Mouse (Mus musculus): ENCODE data around the gene Steap1. TPM values are rescaled to one million over a fixed set of nuclear protein-coding genes. Genes with fewer than 3 reads are reported as not detected.

Steap1 gene
- polyA plus RNA-seq, 1 experiment = not detected

DNA sequence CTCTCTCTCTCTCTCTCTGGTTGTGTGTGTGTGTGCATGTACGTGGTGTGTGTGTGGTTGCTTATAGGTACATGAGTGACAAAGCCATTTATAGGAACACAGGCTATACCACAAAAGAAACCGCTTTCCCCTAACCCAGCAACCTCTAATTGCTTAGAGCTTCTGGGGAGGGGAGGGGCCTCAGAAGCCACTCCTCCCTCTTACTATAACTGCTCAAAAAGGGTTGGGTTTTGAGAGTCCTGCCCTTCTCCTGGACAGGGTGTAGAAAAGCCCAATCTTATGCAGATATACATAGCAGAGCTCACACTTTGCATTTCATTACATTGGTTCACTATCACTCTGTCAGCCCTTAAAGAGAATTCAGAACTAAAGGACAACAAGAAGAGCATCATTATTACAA, 48.7 kb downstream of the Steap1 start:
- no peak overlapping the region for H3K4me3 ChIP-seq (ENCODE audit: extremely low read depth, insufficient read depth, insufficient read length)
- no peaks in the 10 kb centered on the region for H3K4me1 ChIP-seq (ENCODE audit: control insufficient read depth, insufficient read depth, insufficient read length)
- H3K36me3 ChIP-seq (ENCODE audit: control insufficient read depth, insufficient read depth, low read length) = no peaks in the 10 kb centered on the region
- TF ChIP-seq CTCF (IDR thresholded peaks at IDR 0.05; ENCODE audit: extremely low read depth, insufficient read depth, insufficient read length, insufficient replicate concordance) = no peak
- no peak for TF ChIP-seq POLR2A (IDR thresholded peaks at IDR 0.05; ENCODE audit: low read depth, low read length)
- WGBS = 50% methylated on average over 2 of the region's 2 CpGs
- H3K27ac ChIP-seq (ENCODE audit: insufficient read depth, low read length) = no peak overlapping the region
- no peak for DNase-seq (ENCODE audit: low read depth in 1 of 2, low spot score in 2 of 2)
- H3K27me3 ChIP-seq (ENCODE audit: control insufficient read depth, insufficient read depth, low read length) = no peaks in the 10 kb centered on the region

DNA sequence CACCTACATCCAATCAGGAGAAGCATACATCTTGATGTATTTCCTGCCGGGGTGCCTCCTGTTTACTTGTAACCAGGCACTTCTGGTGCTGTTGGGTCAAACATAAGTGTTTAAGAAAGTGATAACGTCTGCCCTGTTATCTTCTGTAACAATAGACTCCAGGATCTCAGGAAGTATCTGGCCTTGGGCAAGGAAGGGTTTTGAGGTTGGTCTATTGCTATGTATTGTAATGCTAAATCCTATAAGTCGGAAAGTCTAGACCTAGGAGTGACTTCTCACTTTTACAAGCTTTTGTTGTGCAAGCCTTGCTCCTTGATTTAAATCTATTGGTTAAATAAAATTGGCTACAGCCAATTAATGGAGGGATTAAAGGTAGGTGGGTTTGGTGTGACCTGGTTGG, 50.3 kb downstream of the Steap1 start:
- TF ChIP-seq POLR2A (IDR thresholded peaks at IDR 0.05; ENCODE audit: low read depth, low read length) = no peak
- no peak for TF ChIP-seq CTCF (IDR thresholded peaks at IDR 0.05; ENCODE audit: extremely low read depth, insufficient read depth, insufficient read length, insufficient replicate concordance)
- H3K36me3 ChIP-seq (ENCODE audit: control insufficient read depth, insufficient read depth, low read length) = no peaks in the 10 kb centered on the region
- H3K27me3 ChIP-seq (ENCODE audit: control insufficient read depth, insufficient read depth, low read length) = peaks cover 5% of the 10 kb centered on the region; the same call in 1 of the 2 replicates
- DNase-seq (ENCODE audit: low read depth in 1 of 2, low spot score in 2 of 2) = no peak
- H3K4me1 ChIP-seq (ENCODE audit: control insufficient read depth, insufficient read depth, insufficient read length) = no peaks in the 10 kb centered on the region
- H3K4me3 ChIP-seq (ENCODE audit: extremely low read depth, insufficient read depth, insufficient read length) = no peak overlapping the region
- WGBS = 57% methylated on average over 3 of the region's 3 CpGs
- H3K27ac ChIP-seq (ENCODE audit: insufficient read depth, low read length) = no peak overlapping the region

DNA sequence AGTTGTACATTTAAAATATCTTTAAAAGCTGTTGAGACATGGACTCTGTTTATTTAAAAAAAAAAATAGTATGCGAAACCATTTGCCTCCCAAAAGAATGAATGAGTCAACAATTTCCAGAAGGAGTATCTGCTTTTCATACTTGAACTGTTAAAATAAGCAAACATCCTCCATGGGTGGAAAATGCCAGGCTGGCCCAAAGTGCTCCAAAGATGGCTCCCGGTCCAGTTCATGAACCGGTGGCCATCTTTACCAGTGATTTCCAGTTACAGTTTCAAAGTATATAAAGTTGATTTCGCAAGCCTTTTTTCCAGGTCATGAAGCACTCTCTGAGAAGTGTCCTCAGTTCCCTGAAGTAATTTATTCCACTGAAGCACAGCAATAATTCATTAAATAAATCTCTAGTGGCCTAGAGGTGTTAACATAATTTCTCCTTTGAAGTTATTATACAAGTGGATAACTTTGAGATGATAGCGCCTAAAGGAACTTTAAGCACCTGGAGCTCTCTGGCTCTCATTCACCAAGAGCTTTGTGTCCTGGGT, 53.7 kb downstream of the Steap1 start:
- Histone ChIP-seq H3K27ac (ENCODE audit: insufficient read depth, low read length) (no peak overlapping the region), H3K4me3 (ENCODE audit: extremely low read depth, insufficient read depth, insufficient read length) (no peak overlapping the region), H3K4me1 (ENCODE audit: control insufficient read depth, insufficient read depth, insufficient read length) (no peaks in the 10 kb centered on the region), H3K27me3 (ENCODE audit: control insufficient read depth, insufficient read depth, low read length) (peaks cover 8% of the 10 kb centered on the region; the same call in 1 of the 2 replicates), H3K36me3 (ENCODE audit: control insufficient read depth, insufficient read depth, low read length) (no peaks in the 10 kb centered on the region)
- no peak for DNase-seq (ENCODE audit: low read depth in 1 of 2, low spot score in 2 of 2)
- WGBS = 93% methylated on average over 5 of the region's 5 CpGs
- TF ChIP-seq POLR2A (IDR thresholded peaks at IDR 0.05; ENCODE audit: low read depth, low read length) (no peak), CTCF (IDR thresholded peaks at IDR 0.05; ENCODE audit: extremely low read depth, insufficient read depth, insufficient read length, insufficient replicate concordance) (no peak)

DNA sequence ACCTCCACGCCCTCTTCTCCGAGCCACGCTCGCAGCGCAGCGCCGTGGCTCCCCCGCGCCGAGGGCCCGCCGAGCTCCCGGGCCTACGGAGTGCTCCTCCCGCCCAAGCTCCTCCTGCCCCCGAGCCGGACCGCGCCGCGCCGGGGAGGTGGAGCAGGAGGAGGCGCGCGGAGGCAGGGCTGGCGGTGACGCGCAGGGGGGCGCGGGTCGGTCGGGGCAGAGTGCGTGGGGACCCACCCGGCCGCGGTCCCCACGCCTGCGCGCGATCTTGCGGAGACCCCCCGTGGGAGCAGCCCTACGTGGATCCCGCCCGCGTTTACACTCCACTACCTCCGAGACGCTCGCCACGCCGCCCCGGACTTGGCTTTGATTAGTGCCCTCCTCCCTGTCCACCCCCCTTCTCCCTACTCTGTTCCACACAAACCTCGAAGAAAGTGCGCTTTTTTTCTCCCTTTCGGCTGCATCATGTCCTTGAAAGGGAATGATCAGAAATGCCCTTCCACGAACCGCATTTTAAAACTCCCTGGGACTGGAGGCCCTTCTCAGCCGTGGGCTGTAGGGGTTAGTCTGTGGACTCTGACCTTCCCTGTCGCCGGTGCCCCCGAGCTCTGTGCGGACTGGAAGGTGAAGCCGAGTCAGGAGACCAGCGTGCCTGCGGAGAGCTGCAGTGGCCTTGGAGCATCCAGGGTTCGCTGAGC, 55.0 kb downstream of the Steap1 start, which contains the start of gene Steap2:
Gene Steap2, minus strand, starts transcription at position 623 of the 698 bp plus-strand sequence.
- no peaks in the 10 kb centered on the region for H3K4me1 ChIP-seq (ENCODE audit: control insufficient read depth, insufficient read depth, insufficient read length)
- H3K4me3 ChIP-seq (ENCODE audit: extremely low read depth, insufficient read depth, insufficient read length) = peak within 1 kb of the TSS; percentile 27; the same call in 1 of the 2 replicates
- peaks cover 8% of the 10 kb centered on the region; the same call in 1 of the 2 replicates for H3K27me3 ChIP-seq (ENCODE audit: control insufficient read depth, insufficient read depth, low read length)
- 3% methylated on average over 63 of the region's 66 CpGs for WGBS
- DNase-seq (ENCODE audit: low read depth in 1 of 2, low spot score in 2 of 2) = no peak
- H3K36me3 ChIP-seq (ENCODE audit: control insufficient read depth, insufficient read depth, low read length) = no peaks in the 10 kb centered on the region
- no peak for TF ChIP-seq CTCF (IDR thresholded peaks at IDR 0.05; ENCODE audit: extremely low read depth, insufficient read depth, insufficient read length, insufficient replicate concordance)
- TF ChIP-seq POLR2A (IDR thresholded peaks at IDR 0.05; ENCODE audit: low read depth, low read length) = no peak
- no peak within 1 kb of the TSS for H3K27ac ChIP-seq (ENCODE audit: insufficient read depth, low read length)

DNA sequence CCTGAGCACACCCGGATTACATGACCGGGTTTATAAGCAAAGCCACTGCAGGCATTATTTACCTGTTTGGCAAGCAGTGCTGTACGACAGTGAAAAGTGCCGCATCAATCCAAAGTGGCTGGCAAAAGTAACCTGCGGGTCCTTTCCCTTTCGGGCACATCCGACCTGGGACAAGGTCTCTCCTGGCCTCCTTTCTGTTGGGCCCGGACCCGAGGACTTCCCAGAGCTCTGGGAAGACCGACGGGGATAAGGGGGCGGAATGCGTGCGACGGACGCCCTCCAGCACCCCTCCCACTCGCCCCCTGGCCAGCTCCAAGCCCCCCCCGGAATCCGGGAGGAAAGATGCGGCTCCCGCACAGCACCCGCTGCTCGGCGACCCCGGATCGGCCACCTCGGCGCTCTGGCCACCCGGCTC, 55.6 kb downstream of the Steap1 start:
- Histone ChIP-seq H3K27ac (ENCODE audit: insufficient read depth, low read length) (no peak overlapping the region), H3K4me3 (ENCODE audit: extremely low read depth, insufficient read depth, insufficient read length) (peak overlapping the region; percentile 27; the same call in 1 of the 2 replicates), H3K36me3 (ENCODE audit: control insufficient read depth, insufficient read depth, low read length) (no peaks in the 10 kb centered on the region), H3K4me1 (ENCODE audit: control insufficient read depth, insufficient read depth, insufficient read length) (no peaks in the 10 kb centered on the region), H3K27me3 (ENCODE audit: control insufficient read depth, insufficient read depth, low read length) (peaks cover 8% of the 10 kb centered on the region; the same call in 1 of the 2 replicates)
- TF ChIP-seq POLR2A (IDR thresholded peaks at IDR 0.05; ENCODE audit: low read depth, low read length) = no peak
- TF ChIP-seq CTCF (IDR thresholded peaks at IDR 0.05; ENCODE audit: extremely low read depth, insufficient read depth, insufficient read length, insufficient replicate concordance) = no peak
- DNase-seq (ENCODE audit: low read depth in 1 of 2, low spot score in 2 of 2) = no peak
- 3% methylated on average over 28 of the region's 29 CpGs for WGBS

DNA sequence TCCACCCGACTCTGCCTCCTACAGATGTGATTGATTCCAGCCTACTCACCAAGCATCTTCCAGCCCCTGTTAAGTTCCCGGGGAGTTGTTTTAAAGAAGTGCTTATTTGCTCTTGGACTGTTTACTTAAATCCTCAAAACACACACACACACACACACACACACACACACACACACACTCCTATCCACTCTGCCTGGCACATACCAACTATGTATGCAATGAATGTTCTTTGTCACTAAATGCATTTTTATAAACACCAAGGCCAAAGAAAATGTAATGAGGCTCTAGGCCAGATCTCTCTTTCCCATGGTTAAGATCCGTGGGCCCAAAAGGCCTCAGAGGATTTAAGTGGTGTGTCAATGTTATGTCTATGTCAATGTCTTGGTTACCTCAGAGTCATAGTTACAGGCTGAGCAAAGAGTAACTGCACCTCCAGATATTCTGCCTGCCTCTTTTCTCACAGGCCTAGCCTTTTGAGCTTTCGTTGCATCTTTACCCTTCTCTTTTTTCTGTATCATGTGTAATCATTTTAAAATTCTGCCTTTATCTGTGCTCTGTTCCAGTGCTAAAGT, 56.9 kb downstream of the Steap1 start:
- TF ChIP-seq CTCF (IDR thresholded peaks at IDR 0.05; ENCODE audit: extremely low read depth, insufficient read depth, insufficient read length, insufficient replicate concordance) = no peak
- no peak for TF ChIP-seq POLR2A (IDR thresholded peaks at IDR 0.05; ENCODE audit: low read depth, low read length)
- H3K4me3 ChIP-seq (ENCODE audit: extremely low read depth, insufficient read depth, insufficient read length) = no peak overlapping the region
- DNase-seq (ENCODE audit: low read depth in 1 of 2, low spot score in 2 of 2) = no peak
- H3K27ac ChIP-seq (ENCODE audit: insufficient read depth, low read length) = no peak overlapping the region
- no peaks in the 10 kb centered on the region for H3K4me1 ChIP-seq (ENCODE audit: control insufficient read depth, insufficient read depth, insufficient read length)
- 73% methylated on average over 4 of the region's 4 CpGs for WGBS
- peaks cover 8% of the 10 kb centered on the region; the same call in 1 of the 2 replicates for H3K27me3 ChIP-seq (ENCODE audit: control insufficient read depth, insufficient read depth, low read length)
- H3K36me3 ChIP-seq (ENCODE audit: control insufficient read depth, insufficient read depth, low read length) = no peaks in the 10 kb centered on the region

Data from spleen, adult 2 months (tissue).